Mouse (Mus musculus): ENCODE measurements around the gene Zfhx3. TPM values are rescaled to one million over a fixed set of nuclear protein-coding genes. Genes with fewer than 3 reads are reported as not detected.

Zfhx3 gene
- total and polyA plus RNA-seq, 3 experiments, result 0.11 to 0.30 TPM; not detected in 1

DNA sequence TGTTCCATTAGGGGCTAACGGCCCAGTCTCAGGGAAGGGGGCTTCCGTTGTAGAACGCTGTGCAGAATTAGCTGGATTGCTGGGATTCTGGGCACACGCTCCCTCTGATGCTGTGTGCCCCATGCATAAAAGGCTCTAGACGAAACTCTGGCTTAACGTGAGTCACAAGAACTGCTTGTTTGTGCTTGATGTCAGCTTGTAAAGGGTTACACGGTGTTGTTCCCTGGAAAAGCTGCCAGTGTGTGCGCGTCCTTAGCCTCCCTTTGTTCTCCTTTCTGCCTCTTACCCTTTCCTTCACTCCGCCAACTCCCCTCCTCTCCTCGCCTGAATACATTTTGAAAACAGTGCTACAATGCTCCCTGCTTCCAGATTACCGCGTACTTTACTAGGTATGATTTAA is 1001.9 kb downstream of the Zfhx3 start:
- TF ChIP-seq CTCF (IDR thresholded peaks at IDR 0.05; ENCODE audit: low read depth, low read length) (no peak), GATA2 (IDR thresholded peaks at IDR 0.05; ENCODE audit: borderline replicate concordance, low read depth, low read length) (no peak), POLR2AphosphoS5 (IDR thresholded peaks at IDR 0.05; ENCODE audit: insufficient replicate concordance, low read depth, low read length) (no peak), GATA1 (IDR thresholded peaks at IDR 0.05; ENCODE audit: borderline replicate concordance, low read length) (no peak), TAL1 (conservative IDR thresholded peaks at IDR 0.05; ENCODE audit: low read depth, low read length) (no peak)
- no peaks in the 10 kb centered on the region for H3K27me3 ChIP-seq (ENCODE audit: insufficient read depth, low read length)
- DNase-seq (ENCODE audit: low spot score), result no peak
- peaks cover 90% of the 10 kb centered on the region for H3K9me3 ChIP-seq (replicated peaks)
- no peak for ATAC-seq (ENCODE audit: extremely low read depth, insufficient number of reproducible peaks, low FRiP score, poor library complexity, severe bottlenecking)
- H3K36me3 ChIP-seq (replicated peaks), result no peaks in the 10 kb centered on the region
- no peaks in the 10 kb centered on the region for H3K4me1 ChIP-seq (ENCODE audit: insufficient read depth, low read depth, low read length)
- H3K4me3 ChIP-seq (ENCODE audit: low read depth, low read length), result no peak overlapping the region

DNA sequence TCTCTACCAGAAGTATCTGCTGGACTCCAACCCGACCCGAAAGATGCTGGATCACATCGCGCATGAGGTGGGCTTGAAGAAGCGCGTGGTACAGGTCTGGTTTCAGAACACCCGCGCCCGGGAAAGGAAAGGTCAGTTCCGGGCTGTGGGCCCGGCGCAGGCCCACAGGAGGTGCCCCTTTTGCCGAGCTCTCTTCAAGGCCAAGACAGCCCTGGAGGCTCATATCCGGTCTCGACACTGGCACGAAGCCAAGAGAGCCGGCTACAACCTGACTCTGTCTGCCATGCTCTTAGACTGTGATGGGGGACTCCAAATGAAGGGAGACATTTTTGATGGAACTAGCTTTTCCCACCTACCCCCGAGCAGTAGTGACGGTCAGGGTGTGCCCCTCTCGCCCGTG is 1007.9 kb downstream of the Zfhx3 start:
- H3K27me3 ChIP-seq (ENCODE audit: insufficient read depth, low read length), result no peaks in the 10 kb centered on the region
- no peak for ATAC-seq (ENCODE audit: extremely low read depth, insufficient number of reproducible peaks, low FRiP score, poor library complexity, severe bottlenecking)
- H3K9me3 ChIP-seq (replicated peaks), result peaks cover 94% of the 10 kb centered on the region
- H3K36me3 ChIP-seq (replicated peaks), result no peaks in the 10 kb centered on the region
- H3K4me3 ChIP-seq (ENCODE audit: low read depth, low read length), result no peak overlapping the region
- TF ChIP-seq CTCF (IDR thresholded peaks at IDR 0.05; ENCODE audit: low read depth, low read length) (no peak), GATA2 (IDR thresholded peaks at IDR 0.05; ENCODE audit: borderline replicate concordance, low read depth, low read length) (no peak), POLR2AphosphoS5 (IDR thresholded peaks at IDR 0.05; ENCODE audit: insufficient replicate concordance, low read depth, low read length) (no peak), GATA1 (IDR thresholded peaks at IDR 0.05; ENCODE audit: borderline replicate concordance, low read length) (no peak), TAL1 (conservative IDR thresholded peaks at IDR 0.05; ENCODE audit: low read depth, low read length) (no peak)
- no peaks in the 10 kb centered on the region for H3K4me1 ChIP-seq (ENCODE audit: insufficient read depth, low read depth, low read length)
- DNase-seq (ENCODE audit: low spot score), result no peak

DNA sequence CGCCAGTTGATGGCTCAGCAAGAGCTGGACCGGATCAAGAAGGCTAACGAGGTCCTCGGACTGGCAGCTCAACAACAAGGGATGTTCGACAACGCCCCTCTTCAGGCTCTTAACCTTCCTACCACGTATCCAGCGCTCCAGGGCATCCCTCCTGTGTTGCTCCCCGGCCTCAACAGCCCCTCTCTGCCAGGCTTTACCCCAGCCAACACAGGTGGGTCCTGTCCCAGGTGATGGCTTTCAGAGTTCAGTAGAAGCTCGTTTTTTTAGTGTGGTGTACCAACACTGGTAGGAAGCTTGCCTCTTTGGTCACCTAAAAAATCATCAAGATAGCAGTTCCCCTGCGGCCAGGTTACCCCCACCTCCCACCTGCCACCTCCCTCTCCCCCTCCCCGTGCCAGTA is 1009.1 kb downstream of the Zfhx3 start:
- no peak for TF ChIP-seq POLR2AphosphoS5 (IDR thresholded peaks at IDR 0.05; ENCODE audit: insufficient replicate concordance, low read depth, low read length)
- Histone ChIP-seq H3K36me3 (replicated peaks) (no peaks in the 10 kb centered on the region), H3K4me3 (ENCODE audit: low read depth, low read length) (no peak overlapping the region; the same call in 1 of the 2 replicates), H3K4me1 (ENCODE audit: insufficient read depth, low read depth, low read length) (no peaks in the 10 kb centered on the region), H3K27me3 (ENCODE audit: insufficient read depth, low read length) (no peaks in the 10 kb centered on the region), H3K9me3 (replicated peaks) (peaks cover 95% of the 10 kb centered on the region)
- ATAC-seq (ENCODE audit: extremely low read depth, insufficient number of reproducible peaks, low FRiP score, poor library complexity, severe bottlenecking) (no peak), DNase-seq (ENCODE audit: low spot score) (no peak)

DNA sequence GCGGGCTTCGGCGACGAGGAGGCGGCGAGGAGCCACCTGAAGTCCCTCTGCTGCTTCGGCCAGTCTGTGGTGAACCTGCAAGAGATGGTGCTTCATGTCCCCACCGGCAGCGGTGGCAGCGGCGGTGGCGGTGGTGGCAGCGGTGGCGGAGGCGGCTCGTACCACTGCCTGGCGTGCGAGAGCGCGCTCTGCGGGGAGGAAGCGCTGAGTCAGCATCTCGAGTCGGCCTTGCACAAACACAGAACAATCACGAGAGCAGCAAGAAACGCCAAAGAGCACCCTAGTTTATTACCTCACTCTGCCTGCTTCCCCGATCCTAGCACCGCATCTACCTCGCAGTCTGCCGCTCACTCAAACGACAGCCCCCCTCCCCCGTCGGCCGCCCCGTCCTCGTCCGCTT is 1014.0 kb downstream of the Zfhx3 start:
- no peaks in the 10 kb centered on the region for H3K27me3 ChIP-seq (ENCODE audit: insufficient read depth, low read length)
- ATAC-seq (ENCODE audit: extremely low read depth, insufficient number of reproducible peaks, low FRiP score, poor library complexity, severe bottlenecking), result no peak
- no peaks in the 10 kb centered on the region for H3K36me3 ChIP-seq (replicated peaks)
- no peak for TF ChIP-seq POLR2AphosphoS5 (IDR thresholded peaks at IDR 0.05; ENCODE audit: insufficient replicate concordance, low read depth, low read length)
- TF ChIP-seq TAL1 (conservative IDR thresholded peaks at IDR 0.05; ENCODE audit: low read depth, low read length), result no peak
- TF ChIP-seq GATA2 (IDR thresholded peaks at IDR 0.05; ENCODE audit: borderline replicate concordance, low read depth, low read length), result no peak
- no peak for TF ChIP-seq CTCF (IDR thresholded peaks at IDR 0.05; ENCODE audit: low read depth, low read length)
- TF ChIP-seq GATA1 (IDR thresholded peaks at IDR 0.05; ENCODE audit: borderline replicate concordance, low read length), result no peak
- no peak overlapping the region; the same call in 1 of the 2 replicates for H3K4me3 ChIP-seq (ENCODE audit: low read depth, low read length)
- H3K4me1 ChIP-seq (ENCODE audit: insufficient read depth, low read depth, low read length), result no peaks in the 10 kb centered on the region
- no peak for DNase-seq (ENCODE audit: low spot score)
- peaks cover 60% of the 10 kb centered on the region for H3K9me3 ChIP-seq (replicated peaks)

DNA sequence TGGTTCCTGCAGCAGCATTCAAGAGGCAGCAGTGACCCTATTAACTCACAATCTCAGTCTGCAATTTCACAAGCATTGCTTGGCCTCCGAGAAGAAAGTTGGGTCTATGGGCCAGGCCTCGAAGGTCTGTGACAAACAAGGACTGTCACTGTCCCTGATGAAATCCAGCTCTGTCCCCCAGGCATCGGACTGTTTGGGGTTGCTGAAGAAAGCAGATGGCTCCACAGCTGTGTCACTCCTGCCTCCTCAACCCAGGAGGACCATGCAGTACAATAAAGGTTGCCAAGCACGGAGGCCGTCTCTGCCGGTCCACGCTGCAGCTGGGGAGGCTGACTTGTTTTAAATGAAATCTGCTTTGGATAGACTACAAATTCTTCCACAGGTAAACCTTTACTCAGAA is 1020.1 kb downstream of the Zfhx3 start:
- Histone ChIP-seq H3K36me3 (replicated peaks) (no peaks in the 10 kb centered on the region), H3K9me3 (replicated peaks) (peaks cover 49% of the 10 kb centered on the region), H3K27me3 (ENCODE audit: insufficient read depth, low read length) (no peaks in the 10 kb centered on the region), H3K4me3 (ENCODE audit: low read depth, low read length) (no peak overlapping the region), H3K4me1 (ENCODE audit: insufficient read depth, low read depth, low read length) (no peaks in the 10 kb centered on the region)
- ATAC-seq (ENCODE audit: extremely low read depth, insufficient number of reproducible peaks, low FRiP score, poor library complexity, severe bottlenecking), result no peak
- no peak for DNase-seq (ENCODE audit: low spot score)
- TF ChIP-seq GATA2 (IDR thresholded peaks at IDR 0.05; ENCODE audit: borderline replicate concordance, low read depth, low read length), result no peak
- no peak for TF ChIP-seq POLR2AphosphoS5 (IDR thresholded peaks at IDR 0.05; ENCODE audit: insufficient replicate concordance, low read depth, low read length)
- TF ChIP-seq GATA1 (IDR thresholded peaks at IDR 0.05; ENCODE audit: borderline replicate concordance, low read length), result no peak
- no peak for TF ChIP-seq CTCF (IDR thresholded peaks at IDR 0.05; ENCODE audit: low read depth, low read length)
- no peak for TF ChIP-seq TAL1 (conservative IDR thresholded peaks at IDR 0.05; ENCODE audit: low read depth, low read length)

DNA sequence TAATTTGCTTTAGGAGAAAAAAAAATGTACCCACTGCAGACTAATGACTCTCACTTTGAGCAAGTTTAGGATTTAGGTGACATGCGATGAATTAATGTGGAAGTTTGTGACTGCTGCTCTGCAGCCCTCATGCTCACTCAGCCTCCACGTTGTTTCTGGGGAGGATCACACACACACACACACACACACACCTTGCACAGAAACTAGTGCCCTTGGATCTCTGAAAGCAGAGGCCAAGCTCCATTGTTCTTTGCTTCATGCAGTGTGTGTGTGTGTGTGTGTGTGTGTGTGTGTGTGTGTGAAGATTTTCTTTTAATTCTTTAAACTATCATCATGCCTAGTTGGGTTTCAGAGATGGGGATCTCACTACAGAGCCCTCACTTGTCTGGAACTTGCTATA is 1020.7 kb downstream of the Zfhx3 start:
- Histone ChIP-seq H3K4me1 (ENCODE audit: insufficient read depth, low read depth, low read length) (no peaks in the 10 kb centered on the region), H3K9me3 (replicated peaks) (peaks cover 50% of the 10 kb centered on the region), H3K27me3 (ENCODE audit: insufficient read depth, low read length) (no peaks in the 10 kb centered on the region), H3K4me3 (ENCODE audit: low read depth, low read length) (no peak overlapping the region), H3K36me3 (replicated peaks) (no peaks in the 10 kb centered on the region)
- TF ChIP-seq TAL1 (conservative IDR thresholded peaks at IDR 0.05; ENCODE audit: low read depth, low read length) (no peak), GATA2 (IDR thresholded peaks at IDR 0.05; ENCODE audit: borderline replicate concordance, low read depth, low read length) (no peak), CTCF (IDR thresholded peaks at IDR 0.05; ENCODE audit: low read depth, low read length) (no peak), POLR2AphosphoS5 (IDR thresholded peaks at IDR 0.05; ENCODE audit: insufficient replicate concordance, low read depth, low read length) (no peak), GATA1 (IDR thresholded peaks at IDR 0.05; ENCODE audit: borderline replicate concordance, low read length) (no peak)
- ATAC-seq (ENCODE audit: extremely low read depth, insufficient number of reproducible peaks, low FRiP score, poor library complexity, severe bottlenecking), result no peak
- no peak for DNase-seq (ENCODE audit: low spot score)

DNA sequence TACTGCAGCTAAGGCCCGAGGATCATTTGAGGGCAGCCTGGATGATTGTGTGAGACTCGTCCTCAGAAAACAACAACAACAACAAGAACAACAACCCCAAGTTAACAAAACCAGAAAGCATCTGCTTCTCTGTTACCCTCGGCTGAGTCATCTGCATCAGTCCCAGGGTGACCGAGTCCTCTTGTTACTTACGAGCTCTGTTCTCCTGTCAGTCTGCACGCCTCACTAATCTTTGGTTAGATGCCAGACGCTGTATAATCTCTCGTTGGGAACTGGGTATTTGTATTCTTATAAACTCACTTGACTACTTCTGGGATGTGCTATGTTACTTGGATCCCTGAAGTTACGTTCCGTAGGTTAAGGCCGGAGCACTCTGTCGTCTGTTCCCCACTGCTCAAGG is 1023.6 kb downstream of the Zfhx3 start:
- no peak for DNase-seq (ENCODE audit: low spot score)
- H3K4me3 ChIP-seq (ENCODE audit: low read depth, low read length), result no peak overlapping the region
- no peaks in the 10 kb centered on the region for H3K27me3 ChIP-seq (ENCODE audit: insufficient read depth, low read length)
- H3K9me3 ChIP-seq (replicated peaks), result peaks cover 52% of the 10 kb centered on the region
- TF ChIP-seq GATA2 (IDR thresholded peaks at IDR 0.05; ENCODE audit: borderline replicate concordance, low read depth, low read length) (no peak), TAL1 (conservative IDR thresholded peaks at IDR 0.05; ENCODE audit: low read depth, low read length) (no peak), POLR2AphosphoS5 (IDR thresholded peaks at IDR 0.05; ENCODE audit: insufficient replicate concordance, low read depth, low read length) (no peak), CTCF (IDR thresholded peaks at IDR 0.05; ENCODE audit: low read depth, low read length) (no peak), GATA1 (IDR thresholded peaks at IDR 0.05; ENCODE audit: borderline replicate concordance, low read length) (no peak)
- H3K36me3 ChIP-seq (replicated peaks), result no peaks in the 10 kb centered on the region
- no peak for ATAC-seq (ENCODE audit: extremely low read depth, insufficient number of reproducible peaks, low FRiP score, poor library complexity, severe bottlenecking)
- H3K4me1 ChIP-seq (ENCODE audit: insufficient read depth, low read depth, low read length), result no peaks in the 10 kb centered on the region
